Mouse (Mus musculus): ENCODE results near the gene Snx21.

DNA sequence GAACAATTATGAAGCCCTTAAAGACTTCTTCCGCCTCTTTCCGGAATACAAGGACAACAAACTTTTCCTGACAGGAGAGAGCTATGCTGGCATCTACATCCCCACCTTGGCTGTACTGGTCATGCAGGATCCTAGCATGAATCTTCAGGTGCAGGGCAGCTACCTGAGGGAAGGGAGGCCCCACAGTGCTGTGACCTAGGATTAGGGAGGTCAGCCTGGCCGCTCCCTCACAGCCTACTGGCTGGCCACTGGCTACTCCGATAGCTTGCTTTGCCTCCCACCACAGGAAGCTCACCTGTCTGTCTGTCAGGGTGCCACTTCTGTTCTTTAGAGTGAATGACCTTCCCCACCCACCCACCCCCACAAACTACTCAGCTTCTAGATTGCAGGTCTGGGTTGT is 49.5 kb downstream of the Snx21 start:
- no peak for TF ChIP-seq CTCF (IDR thresholded peaks at IDR 0.05; ENCODE audit: low read depth, low read length)
- no peak for TF ChIP-seq POLR2A (IDR thresholded peaks at IDR 0.05; ENCODE audit: insufficient read depth, low read length)
- no peak for TF ChIP-seq EP300 (IDR thresholded peaks at IDR 0.05; ENCODE audit: insufficient read depth, low read depth, low read length)
